Mouse (Mus musculus): ENCODE data around the gene Ino80.

Gene Ino80

GRCm38 (mm10) chr2:119323866-119324575 is 153.5 kb downstream of the Ino80 start:
- DNase-seq (ENCODE audit: low spot score in 2 of 2), result no peak
